Mouse (Mus musculus) R1 (cell line): ENCODE data around the gene Ccl5.
"Not testable (repeated sequence)": the region's sequence is repeated elsewhere in the genome, so short reads cannot be mapped to it uniquely, and the experiment has no call there.

ENCODE experiments used
- DNase-seq: peaks from one replicate; pipeline ENCODE4 v3.0.0-alpha.2; 2018; ENCODE audit warnings: low read depth, low spot score

Ccl5 gene

DNA sequence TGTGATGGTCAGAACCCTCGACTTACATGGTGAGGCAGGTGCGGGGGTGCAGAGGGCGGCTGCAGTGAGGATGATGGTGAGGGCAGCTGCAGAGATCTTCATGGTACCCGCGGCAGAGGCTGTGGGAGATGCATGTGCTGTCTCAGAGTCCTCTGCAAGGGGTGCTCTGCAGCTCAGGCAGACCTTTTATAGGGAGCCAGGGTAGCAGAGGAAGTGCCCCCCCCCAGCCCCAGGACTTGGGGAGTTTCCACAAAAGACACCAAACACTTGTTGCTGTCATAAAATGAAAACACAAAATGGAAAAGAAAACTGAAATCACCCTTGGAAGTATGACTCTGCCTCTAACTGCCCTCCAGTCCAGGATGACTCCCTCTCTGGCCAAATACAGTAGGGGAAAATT is at the start of gene Ccl5:
TSS of gene Ccl5 (minus strand) at position 159 of the 400 bp plus-strand sequence.
- no peak for DNase-seq

DNA sequence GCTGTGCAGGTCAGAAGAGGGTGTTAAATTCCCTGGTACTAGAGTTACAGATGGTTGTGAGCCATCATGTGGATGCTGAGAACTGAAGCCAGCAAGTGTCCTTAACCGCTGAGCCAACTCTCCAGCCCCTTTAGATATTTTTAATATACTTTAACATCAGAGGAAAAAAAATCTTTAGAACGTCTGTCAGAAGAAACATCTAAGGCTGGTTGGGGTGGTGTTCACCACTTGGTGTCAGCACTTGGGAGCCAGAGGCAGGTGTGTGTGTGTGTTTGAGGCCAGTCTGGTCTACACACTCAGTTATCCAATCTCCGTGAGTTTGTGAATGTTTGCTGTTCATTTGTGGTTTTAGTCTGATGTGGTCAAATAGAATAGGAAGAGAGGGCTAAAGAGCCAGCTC is 48.7 kb upstream of the Ccl5 start:
- DNase-seq, result no peak

DNA sequence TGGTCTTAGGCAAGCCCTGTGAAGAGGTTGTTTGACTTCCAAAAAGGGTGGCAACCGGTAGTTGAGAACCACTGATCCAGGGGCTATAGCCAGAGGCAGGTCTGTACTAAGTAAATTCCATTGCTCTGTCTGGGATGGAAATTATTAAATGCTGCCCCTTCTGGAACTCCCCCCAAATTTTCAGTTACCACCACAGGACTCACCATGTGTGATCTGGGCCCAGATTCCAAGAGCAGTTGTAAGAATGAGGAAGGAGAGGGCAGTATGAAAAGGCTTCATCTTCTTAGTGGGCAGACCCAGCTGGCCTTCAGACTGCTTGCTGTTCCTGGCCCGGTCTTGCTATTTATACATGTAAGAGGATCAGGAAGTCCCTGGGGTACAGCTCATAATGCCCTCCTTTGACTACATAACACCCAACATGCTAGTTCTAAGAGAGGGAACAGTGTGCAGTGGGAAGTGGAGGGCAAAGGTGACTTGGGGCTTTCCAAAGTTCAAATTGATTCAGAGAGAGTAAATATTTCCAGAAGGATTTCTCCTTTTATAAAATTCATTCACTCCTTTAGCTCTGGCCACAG is 48.0 kb upstream of the Ccl5 start, which contains the start of gene Ccl9:
TSS of gene Ccl9 (minus strand) at position 451 of the 575 bp plus-strand sequence.
- DNase-seq, result no peak

DNA sequence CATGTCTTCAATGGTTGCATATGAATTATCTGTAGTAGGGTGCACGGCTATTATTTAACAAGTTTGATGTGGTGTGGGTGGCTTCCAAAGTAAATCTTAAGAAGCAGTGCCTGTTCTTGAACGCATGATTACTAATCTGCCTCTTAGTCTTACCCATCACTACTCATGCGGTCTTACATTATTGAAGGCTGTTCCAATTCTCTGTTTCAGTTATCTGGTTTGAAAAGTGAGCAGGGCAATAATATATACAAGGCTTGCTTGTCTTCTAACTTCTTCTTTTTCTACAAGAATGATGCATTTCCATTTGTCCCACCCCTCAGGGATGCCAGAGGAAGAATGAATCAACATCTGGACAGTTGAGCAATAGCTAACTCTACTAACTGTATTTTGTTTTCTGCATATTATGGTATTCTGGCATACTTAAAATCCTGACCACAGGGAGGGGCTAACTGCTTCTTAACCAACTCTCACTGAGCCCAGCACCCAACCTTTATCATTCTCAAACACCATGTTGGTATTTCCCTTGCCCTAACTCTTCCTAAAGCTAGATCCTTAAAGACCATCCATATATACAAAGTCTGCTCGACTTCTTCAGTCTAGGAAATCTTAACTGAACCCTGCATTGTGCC is 46.7 kb upstream of the Ccl5 start:
- no peak for DNase-seq

DNA sequence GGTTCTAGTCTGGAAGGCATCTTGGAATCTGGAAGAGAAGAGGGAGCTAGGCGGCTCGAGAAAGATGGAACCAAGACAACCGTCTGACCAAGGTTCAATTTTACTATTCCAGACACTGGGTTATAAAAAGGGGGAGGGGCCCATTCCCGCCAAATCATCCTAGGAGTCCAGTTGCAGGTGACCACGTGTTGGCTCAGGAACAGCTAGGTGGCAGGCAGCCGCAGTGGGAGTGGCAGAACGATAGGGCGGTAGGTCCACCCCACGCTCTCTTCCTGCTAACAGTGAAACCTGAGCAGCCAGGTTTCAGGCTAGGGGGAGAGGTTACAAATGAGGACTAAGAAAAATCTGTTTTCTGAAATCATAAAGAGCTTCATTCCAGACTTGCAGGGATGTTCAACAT is 42.5 kb upstream of the Ccl5 start:
- DNase-seq, result peak; percentile 26

DNA sequence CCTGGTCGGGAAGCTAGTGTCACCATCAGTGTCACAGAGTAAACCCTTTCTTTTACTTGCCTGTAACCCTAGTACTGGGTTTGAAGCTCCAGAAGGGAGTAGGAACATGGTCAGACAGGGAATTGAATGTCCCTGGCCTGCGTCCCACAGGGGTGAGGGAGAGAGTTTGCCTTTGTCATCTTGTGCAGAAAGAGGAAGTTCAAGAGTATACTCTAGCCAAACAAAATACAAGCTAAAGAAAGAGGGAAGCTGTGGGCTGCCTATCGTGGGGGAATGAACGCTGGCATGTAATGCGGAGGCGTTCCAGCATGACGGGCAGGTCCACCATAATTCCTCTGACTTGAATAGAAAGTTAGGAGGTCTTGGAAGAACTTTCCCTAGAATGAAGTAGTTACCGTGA is 41.9 kb upstream of the Ccl5 start:
- DNase-seq, result no peak

DNA sequence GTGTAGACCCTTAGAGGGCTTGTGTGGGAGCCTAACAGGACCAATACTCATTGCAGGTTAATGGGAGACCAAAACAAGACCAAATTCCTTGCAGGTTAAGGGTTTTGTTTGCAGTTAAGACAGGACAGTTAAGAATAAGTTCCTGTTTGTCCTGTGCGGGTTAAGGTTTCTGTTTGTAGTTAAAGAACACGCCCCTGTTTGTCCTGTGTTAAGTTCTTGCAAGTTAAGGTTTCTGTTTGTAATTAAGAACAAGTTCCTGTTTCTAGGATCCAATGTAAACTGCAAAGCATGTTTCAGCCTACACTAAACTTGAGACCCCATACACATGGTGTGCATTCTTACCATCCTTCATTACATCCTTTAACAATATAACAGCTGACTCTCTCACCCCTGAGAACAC is 39.9 kb upstream of the Ccl5 start:
- no peak for DNase-seq

DNA sequence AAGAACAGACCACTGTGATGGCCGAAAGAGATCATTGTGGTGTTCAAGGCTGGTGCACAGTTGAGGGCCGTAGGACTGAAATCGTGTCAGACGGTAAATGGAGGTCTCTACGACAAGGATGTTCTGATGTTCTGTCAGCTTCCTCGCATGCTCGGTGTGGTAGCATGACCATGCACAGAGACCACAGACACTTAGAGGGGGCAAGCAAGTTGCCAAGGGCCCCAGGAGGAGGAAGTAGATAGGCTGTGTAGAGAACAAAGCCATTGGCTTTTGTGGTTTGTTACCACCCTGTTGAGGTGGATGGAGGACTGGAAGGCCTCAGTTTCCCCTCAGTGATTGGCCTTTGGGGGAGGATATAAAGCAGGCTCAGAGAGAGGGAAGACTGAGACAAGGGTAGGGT is 38.9 kb upstream of the Ccl5 start:
- no peak for DNase-seq

DNA sequence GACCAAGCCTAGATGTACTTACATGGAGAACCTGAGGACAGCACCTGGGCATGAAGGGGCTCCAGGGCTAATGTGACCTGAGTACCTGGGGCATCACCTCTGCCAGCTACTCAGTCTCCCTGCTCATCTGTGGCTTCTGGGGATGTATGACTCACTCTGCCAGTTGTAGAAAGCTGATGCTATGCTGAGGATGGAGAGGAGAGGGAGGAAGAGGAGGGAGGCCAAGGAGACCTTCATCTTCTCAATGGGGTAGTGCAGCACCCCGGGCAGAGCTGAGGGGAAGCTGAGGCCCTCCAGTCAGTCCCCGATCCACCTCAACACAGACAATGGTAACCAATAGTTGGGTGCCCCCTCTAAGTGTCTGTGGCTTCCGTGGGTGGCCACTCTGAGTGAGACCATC is 38.5 kb upstream of the Ccl5 start:
- no peak for DNase-seq

DNA sequence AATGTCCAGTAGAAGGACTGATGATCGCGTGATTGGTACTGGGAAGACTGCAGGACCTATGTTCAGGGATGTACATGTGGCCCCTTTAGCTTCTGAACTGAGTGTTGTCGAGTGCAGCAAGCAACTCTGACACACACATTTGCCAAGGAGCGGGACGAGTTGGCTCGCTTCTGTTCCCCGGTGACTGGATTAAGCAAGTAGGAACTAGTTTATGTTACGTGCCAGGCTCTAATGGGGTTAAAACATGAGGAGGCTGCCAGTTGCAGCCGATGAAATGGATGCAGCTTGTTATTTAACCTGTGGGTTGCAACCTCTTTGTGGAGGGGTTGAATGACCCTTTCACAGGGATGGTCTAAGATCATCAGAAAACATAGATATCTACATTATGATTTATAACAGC is 37.7 kb upstream of the Ccl5 start:
- DNase-seq, result no peak

DNA sequence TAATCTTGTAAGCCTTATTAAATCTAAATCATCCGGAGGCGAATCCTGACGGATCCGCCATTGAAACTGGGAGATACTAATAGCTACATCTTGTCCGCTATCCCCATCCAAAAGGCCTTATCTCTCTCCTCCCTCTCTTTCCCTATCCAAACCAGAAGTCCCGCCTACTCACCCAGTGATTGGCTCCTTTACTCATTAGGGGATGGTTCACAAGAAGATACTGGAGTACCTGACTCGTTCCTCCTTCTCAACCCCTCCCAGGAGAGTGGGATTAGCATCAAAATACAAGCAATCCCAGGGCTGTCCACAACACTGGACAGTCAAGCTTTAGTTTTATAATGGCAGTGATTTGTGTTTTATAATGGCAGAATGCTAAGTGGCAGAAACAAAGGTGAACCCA is 37.0 kb upstream of the Ccl5 start:
- peak; percentile 61 for DNase-seq

DNA sequence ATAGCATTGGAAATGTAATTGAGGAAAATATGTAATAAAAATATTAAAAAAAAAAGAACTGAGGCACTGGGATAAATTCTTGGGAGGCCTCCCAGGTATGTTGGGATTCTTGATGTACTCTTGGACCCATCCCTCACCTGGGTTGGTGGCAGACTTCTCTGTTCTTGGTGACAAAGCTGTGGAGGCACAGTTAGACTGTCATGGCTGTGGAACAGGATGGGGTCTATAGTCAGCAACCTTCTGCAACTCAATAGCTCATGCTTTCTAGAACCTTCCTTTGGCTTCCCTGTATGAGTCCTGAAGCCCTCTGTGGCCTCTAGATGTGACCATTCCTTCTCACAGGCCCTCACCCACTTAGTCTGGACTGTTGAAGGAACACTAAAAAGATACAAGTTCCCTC is 36.3 kb upstream of the Ccl5 start:
- no peak for DNase-seq

DNA sequence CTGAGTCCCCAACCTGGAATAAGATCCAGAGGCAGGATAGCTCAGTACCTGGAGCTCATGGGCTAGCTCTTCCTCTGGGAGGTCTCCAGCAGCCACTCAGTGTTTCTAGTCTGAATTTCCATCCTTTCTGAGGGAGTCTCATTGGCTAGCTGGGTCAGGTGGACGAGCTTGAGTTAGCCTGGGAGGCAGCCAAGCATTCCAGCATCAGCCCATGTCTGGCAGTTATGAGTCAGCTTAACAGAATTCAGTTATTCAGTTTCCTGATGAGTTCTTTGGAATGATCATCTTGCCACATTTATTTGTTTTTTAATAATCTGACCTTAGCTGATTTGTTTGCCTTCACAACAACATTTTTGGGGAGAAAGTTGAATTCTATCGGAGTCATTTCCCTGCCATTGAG is 33.4 kb upstream of the Ccl5 start:
- no peak for DNase-seq

DNA sequence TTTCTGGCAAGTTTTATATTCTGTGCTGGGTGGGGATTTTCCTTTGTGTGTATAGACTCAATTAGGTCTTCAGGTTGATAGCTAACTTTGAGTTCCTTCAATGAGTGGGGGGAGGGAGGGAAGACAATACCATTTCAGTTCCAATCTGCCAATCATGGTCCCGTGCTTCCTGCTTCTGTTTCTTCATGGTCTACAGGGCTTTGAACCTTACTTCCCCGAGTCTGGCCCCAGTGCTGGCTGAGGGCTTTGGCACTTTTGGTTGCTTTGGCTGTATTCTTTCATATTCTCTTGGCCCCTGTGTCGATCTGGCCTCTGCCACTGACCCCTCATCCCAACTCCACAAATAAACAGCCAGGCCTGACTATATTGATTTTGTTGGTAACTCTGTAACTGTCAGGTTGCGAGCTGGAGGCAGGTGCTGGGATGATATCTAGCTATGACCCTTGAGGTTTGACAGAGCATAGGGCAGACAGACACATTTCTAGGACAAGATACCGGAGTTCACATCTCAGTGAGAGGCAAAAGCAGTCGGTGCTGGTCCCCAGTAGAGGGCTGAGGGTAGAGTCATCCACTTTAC is 32.1 kb upstream of the Ccl5 start:
- no peak for DNase-seq

DNA sequence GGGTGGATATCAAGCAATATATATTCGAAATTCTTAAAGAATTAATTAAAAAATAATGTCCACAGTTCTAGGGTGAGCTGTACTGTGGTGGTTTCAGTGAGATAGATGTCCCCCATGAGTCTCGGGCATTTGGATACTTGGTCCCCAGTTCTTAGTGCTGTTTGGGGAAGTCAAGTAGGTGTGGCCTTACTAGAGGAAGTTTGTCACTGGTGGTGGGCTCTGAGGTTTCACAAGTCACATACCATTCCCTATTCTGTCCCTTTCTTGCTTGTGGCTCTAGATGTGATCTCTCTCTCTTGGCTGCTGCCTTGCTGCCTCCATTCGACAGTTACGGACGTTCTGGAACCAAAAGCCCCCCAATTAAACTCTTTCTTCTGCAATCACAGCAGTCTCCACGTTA is 30.1 kb upstream of the Ccl5 start:
- DNase-seq, result no peak

DNA sequence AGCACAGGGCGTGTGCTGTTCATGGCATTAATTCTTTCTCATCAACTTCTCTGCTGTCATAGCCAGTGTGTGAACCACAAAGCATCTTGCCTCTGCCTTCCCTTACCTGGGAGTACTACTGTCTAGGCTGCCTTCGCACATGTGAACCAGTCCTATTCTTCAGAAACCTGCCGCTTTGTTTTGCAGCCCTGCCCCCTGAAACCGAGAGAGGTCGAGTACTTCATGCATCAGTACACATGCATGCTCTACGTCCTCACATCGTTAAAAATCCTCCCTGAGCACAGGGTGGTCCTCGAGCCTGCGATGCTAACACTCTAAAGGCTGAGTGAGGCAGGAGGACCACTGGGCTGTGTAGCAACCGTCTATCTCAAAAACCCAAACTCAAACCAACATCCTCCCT is 26.8 kb upstream of the Ccl5 start:
- DNase-seq, result no peak

DNA sequence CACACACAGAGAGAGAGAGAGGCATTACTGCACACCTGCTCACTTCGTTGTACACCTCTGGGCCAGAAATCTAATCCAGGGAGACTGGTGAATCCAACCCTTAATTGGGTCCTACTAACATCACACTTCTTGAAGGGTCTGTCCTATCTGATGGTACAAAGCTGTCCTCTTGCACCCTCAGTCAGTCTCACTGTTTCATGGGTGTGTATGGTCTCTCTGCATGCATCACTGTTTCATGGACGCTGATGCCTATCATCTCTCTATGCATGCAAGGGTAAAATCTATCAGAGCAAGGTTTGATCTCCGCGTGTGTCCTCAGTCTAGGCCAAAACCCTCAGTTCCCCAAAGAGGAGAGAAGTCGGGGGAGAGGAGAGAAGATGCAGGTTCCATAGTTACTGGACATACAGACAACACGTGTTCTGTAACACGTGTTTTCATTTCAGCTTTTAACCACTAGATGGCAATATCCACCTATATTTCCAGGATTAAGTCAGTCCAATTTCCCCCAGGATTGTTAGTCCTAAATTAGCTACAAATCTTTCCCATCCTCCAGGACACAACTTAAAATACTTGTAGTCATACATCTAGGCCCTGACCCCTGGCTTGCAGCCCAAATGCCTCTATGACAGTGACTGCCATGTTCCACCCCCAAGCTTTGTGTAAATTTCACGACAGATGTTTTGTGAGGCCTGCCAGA is 25.9 kb upstream of the Ccl5 start:
- peak; percentile 68 for DNase-seq

DNA sequence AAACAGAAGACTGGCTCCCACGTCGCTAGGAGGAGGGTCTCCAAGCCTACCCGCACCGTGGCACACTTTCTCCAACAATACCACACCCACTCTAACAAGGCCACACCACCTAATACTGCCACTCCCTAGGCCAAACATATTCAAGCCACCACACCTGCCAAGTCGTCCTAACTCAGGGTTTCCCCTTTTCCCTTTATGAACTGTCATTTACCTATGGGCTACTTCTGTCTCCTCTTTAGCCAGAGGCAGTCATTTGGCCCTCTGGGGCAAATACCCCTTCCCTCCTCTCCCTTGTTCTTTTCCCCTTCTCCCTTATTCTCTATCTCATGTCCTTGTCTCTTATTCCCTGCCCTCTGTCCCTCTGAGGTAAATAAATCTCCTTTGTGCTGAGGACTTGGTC is 21.4 kb upstream of the Ccl5 start:
- no peak for DNase-seq

DNA sequence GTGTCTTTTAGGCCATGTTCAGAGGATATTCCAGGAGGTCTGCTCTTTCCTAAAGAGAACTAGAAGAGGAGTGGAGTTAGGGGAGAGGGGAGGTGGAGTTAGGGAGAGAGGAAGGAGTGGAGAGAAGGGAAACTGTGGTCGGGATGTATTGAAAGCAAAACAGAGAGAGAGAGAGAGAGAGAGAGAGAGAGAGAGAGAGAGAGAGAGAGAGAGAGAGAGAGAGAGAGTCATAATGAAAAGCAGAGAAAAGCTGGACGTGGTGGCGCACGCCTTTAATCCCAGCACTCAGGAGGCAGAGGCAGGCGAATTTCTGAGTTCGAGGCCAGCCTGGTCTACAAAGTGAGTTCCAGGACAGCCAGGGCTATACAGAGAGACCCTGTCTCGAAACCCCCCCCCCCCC is 20.7 kb upstream of the Ccl5 start:
- DNase-seq, result not testable (repeated sequence)

DNA sequence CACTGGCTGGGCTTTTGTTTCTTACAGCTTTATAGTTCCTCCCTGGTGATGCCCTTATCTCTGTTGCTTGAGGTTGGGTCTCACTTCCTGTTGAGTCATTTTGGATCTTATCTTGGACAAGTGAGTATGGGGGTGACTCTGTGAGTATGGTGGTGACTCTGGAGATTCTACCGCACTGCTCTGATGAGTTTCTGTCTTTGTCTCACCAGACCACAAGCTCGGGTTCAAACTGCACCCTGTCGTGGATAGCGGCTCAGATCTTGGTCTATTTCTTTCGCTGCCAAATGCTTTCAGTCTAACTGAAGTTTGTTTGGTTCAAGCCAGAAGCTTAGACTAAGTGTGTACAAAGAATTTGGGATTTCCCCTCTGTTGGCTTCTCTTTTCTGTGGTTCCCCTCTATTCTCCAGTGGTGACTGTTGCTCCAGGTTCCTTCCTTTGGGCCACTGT is 19.9 kb upstream of the Ccl5 start:
- no peak for DNase-seq

DNA sequence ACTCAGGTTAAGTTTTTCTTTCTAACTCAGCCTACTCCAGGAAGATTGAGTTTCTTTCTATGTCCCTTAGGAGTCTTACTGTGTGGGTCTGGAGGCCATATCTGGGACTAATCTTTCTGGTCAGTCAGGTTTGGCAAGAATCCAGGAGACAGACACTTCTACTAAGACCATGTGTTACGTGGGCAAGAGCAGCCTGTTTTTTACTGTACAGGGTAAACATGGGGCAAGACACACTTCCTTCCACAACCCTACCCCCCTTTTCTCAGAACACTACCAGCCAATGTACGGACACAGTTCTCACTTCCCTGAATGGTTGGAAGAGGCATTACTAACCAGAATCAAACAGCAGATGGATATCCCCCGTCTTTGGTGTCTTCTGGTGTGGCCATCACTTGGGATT is 13.9 kb upstream of the Ccl5 start:
- no peak for DNase-seq

DNA sequence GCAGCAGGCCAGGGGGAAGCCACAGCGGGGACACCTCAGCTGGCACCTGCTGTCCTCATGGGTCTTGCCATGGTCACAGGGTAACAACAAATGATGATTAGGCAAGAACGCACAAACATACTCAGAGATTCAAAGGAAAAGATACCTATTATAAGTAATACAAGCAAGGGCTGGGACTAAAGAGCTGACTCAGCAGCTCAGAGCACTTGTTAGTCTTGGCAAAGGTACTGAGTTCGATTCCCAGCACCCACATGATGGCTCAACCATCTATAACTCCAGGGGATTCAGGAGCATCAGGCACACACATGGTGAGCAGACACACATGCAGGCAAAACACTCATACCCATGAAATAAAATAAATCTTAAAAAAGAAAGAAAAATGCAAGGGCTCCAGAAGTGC is 11.1 kb upstream of the Ccl5 start:
- no peak for DNase-seq

DNA sequence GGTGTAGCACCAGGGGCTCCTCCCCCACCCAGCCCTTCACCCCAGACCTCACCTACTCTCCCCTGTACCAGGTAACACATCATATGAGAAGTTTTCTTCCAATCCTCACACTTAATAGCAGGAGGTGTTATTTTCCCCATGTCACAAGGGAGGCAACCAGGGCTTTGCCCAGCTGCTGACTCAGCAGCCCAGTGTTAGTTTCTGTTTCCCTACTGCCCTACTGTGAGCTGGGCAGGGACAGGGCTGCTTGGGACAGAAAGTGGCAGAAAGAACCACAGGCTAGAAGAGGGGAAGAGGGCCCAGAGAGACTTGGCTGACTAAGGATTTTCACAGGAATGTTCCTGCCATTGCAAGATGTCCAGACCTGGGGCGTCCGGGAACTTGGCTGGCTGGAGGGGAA is 10.6 kb upstream of the Ccl5 start:
- no peak for DNase-seq
